Mouse (Mus musculus) kidney, adult 9 months (tissue): ENCODE measurements at regions not wholly inside any gene's neighbourhood (a gene's known extent, or its start where the extent isn't known, plus 50 kb on each side); places are given as distances from the start of the nearest gene placed in this dataset.
"Not testable (repeated sequence)": the region's sequence is repeated elsewhere in the genome, so short reads cannot be mapped to it uniquely, and the experiment has no call there.

Experiments
- DNase-seq: peaks from one replicate; pipeline ENCODE4 v3.0.0; 2022

- DNase-seq: no peak
Measured at GRCm38 (mm10) chr9:92661938-92662337, 119.9 kb downstream of the Plod2 start.

- DNase-seq: no peak
Measured at GRCm38 (mm10) chr9:92667361-92667881, 125.4 kb downstream of the Plod2 start.

DNA sequence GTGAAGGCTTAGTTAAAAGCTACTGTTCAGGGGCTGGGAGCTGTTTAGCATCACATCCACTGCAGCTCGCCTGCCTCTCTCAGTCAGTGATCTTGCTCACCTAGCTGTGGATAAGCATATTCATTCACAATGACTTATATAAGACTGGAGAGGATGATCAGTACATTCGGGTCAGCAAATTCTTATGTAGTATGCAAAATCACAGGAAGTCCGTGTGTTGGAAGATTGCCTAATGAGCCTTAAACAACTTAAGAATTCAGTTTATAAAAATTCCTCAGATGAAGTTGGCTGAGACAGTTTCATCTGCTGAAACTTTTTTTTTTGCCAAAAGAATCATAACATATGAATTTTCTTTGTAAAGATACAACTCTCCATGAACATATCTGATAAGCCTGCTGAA, 129.9 kb downstream of the Plod2 start:
- DNase-seq: no peak

DNA sequence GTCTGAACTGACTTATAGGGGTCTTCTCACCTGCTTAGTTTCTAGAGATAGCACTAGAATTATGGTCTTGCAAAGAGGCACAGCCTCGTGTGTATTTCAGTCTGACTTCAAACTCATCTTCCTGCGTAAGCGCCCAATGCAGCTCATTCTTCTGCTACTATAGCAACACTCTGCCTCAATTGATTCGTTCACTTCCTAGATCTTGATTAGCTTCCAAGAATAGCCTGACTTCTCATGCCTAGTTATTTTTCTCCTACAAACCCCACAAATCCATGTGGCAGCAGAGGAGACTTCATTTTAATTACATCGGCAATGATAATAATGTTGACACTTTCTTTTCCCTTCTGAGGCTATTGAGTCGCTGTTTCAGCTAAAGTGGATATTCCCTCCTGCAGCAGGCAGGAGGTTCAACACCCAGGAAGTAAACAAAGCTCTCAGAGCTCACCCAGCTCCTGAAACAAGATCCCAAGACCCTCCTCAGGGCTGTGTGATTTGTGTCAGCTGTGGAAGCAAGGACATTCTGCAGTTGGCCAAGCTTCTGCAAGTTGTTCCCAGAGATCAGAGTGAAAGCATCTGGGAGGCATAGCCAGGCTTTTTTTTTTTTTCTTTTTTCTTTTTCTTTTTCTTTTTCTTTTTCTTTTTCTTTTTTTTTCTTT, 152.5 kb downstream of the Plod2 start:
- no peak for DNase-seq

DNA sequence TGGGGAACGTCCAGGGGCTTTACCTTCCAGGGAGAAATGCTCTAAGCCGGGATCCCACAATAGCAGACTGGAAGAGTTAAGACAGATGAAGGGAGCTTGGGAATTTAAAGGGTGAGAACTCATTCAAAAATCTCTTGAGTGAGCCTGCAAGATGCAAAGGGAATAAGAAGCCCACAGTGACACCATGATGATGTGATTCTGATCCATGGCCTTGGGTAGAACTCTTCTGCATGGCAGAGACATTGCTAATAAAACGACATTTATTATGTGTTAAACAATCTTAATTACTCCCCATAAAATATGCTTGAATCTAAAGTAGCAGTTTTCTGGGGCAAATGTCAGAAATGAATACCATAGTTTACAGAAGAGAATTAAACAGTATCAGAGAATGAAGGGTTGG, 155.9 kb downstream of the Plod2 start:
- DNase-seq: no peak

GRCm38 (mm10) chr9:92704752-92705151, 162.7 kb downstream of the Plod2 start:
- DNase-seq: no peak

DNA sequence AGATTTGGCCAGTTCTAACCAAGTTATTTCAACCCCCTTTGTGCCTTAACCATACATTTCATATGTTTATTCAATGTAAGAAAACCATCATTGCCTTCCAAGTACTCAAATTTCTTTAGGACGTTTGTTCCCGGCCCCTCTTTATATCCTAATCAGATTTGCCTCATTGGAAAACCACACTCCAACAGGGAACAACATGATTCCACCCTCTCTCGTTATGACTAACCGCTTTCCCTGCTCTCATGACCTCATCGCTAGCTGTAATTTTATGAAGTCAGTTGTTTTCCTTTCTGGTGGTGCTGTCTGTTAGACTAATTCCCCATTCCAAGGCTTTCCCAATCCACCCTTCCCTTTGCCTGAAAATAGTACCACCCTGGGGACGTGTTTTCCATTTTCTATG, 165.0 kb downstream of the Plod2 start:
- no peak for DNase-seq

DNA sequence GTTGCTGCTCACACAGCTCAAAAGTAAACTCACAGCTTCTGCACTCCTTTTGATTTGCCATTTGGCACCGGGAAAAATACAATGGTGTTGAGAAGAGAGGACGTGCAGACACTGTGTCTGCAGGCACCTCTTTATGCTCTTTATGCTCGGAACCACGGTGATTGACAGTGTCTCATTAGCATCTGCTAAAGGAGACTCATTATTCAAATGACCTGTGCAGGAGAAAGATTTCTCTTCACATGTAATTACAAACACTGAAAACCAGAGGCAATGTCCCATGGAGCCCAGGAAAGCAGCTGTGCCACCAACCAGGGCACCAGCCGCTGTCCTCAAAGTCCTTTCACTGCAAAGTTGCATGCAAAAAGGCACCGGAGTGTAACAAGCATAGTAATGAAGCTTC, 175.2 kb downstream of the Plod2 start:
- no peak for DNase-seq

GRCm38 (mm10) chr9:92718337-92718736, 176.3 kb downstream of the Plod2 start:
- no peak for DNase-seq

- DNase-seq: no peak
Measured at GRCm38 (mm10) chr9:92719251-92719650, 177.2 kb downstream of the Plod2 start.

GRCm38 (mm10) chr9:92728864-92729263, 186.8 kb downstream of the Plod2 start:
- DNase-seq: no peak

- DNase-seq: no peak
Measured at GRCm38 (mm10) chr9:92731396-92731795, 189.4 kb downstream of the Plod2 start.

DNA sequence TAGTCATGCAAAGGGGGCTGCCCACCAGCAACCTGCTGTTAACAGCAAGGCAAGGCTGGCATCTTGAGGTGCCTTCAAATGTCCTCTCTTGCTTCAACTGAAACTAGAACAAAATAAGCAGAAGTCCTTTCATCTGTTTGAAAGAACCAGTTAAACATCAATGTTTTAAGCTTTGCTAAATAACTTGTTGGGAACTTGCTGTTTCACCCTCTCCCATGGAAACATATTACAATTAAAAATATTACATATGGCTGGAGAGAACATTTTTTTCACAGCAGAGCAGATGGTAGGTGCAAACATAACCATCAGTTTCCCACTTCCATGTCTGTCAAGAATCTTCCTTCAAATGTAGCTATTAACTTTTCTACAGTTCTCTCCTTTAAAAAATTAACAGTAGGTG, 225.5 kb downstream of the Plod2 start:
- DNase-seq: no peak

DNA sequence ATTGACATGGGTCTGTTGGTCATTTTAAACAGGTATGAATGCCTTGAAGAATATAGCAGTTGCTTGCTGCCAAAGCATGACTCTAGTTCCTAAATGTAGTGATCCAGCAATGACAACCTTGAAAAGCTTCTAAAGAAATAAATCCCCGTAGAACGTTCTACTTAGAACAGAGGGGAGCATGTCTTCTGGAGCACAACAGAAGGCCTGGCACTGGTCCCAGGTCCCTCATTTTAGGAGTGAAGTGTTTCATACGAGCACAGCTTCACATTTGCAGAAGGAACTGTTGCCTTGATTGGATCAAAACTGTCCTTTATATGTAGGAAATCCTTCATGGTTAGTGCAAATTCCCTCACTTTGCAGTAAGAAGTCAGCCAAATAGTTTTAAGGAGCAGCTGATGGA, 226.4 kb downstream of the Plod2 start:
- DNase-seq: no peak

DNA sequence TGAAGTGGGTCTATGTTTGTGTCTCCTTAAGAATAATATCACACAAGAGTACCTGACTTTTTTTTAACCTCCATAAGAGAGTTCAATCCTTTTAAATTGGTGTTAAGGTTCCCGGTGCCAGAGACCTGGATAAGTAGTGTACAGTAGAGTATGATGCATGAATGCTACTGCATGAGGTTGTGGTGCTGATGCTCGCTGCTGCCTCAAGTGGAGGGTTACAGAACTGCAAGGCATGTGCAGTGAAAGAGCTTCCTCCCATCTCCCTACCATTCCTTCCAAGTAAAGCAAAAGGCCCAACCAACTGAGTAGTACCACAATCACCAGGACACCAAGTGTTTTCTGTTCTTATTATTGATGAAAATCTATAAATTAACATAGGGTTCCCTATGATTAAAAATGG, 227.5 kb downstream of the Plod2 start:
- peak; percentile 24 for DNase-seq

DNA sequence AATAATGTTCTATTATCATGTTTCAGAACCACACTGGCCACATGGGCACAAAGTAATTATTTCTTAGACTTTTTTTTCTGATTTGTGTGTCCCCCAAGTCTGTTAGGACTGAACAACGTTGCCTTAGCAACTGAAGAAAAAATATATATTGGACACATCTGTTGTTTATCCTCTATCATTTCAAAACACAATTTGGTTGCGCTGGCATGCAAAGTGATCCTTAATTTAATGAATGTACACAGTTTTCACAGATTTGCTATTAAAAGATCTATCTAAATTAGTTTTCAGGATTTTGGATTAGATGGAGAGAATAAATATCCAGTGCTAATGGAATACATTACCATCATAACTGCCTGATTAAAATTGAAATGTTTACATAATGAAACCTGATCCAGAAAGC, 229.0 kb downstream of the Plod2 start:
- no peak for DNase-seq

GRCm38 (mm10) chr9:92771716-92772115, 229.7 kb downstream of the Plod2 start:
- no peak for DNase-seq

DNA sequence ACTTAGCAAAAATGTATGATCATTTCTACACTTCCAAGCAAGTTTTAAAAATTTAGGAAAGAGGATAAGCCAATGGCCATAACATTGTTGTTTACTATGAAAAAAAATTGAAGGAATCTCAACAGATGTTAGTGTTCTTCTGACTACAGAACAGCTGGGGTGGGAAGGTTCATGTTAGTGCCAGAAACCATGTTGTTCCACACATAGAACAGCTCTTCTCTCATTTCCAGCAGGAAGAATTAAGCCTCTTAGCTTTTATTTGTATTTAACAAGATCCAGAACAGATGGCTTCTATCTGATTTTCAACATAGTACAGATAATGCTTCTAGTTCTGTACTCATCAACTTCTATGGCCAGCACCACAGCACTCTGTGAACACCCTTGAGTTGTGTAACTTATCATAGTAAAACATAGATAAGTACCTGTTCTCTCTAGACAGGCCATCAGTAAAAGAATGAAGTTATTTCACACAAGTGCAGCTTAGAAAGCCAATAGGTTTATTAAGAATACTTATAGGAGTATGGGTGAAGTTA, 241.0 kb downstream of the Plod2 start:
- DNase-seq: no peak

DNA sequence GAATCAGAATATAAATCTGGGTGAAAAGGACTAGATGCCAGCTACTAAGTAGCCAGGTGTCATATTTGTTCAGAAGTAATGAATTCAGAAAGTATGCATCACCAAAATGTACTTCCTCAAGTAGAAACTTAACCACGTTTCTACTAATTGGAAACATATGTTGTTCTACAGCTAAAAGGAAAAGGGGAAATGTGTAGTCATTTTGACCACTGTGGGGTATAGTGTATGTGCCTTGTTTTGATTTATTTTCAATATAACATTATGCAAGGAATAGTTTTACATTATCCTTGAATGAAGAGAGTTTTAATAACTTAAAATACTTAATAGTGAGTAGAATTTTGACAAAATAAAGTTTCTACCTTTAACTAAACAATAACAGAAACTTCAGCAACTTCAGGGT, 257.7 kb downstream of the Plod2 start:
- no peak for DNase-seq

- no peak for DNase-seq
Measured at GRCm38 (mm10) chr9:92809469-92809868, 267.4 kb downstream of the Plod2 start.

DNA sequence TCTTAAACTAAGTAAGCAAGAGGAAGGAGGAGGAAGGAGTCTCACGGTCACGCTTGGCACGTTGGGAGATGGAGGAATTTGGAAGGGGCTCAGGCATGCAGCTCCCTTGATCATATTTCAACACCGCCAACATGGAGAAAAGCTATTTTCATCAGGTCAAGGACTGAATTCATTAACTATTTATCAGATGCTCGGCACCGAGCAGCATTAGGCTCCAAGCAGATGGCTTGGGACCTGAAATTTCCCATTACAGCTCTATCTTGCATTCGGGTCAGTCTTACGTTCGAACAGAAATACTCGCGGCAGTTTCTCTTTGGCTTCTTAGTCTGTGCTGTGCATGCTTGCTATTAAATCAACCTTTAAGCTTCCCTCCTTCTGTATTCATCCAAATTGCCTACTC, 278.7 kb downstream of the Plod2 start:
- no peak for DNase-seq

DNA sequence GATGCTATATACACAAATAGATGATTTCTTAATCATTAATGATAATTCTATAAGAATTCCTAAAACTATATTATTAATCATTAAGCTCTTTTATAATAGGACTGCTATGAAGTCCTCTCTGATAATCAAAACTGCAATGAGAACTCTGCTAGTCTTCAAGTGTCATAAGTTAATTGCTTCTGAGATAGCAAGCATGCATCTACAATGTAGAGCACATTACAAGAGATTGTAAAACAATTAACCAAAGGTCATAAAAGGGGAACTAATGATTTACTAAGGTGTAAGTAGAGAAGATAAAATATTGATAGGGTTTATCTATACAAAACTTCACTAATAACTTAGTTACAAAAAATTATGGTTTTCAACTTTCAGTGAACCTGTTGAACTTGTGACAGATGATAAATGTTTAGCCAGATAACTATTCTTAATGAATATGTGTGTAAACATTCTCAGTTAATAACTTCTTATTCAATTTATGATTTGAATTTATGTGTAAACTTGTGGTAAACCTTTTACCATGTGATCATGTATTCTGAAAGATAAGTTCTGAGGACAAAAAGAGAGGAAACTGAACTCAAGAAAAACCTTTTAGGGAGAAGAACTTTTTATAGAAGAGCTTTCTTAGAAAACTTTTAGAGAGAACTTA, 284.8 kb downstream of the Plod2 start:
- no peak for DNase-seq

GRCm38 (mm10) chr9:92836156-92836555, 294.1 kb downstream of the Plod2 start:
- not testable (repeated sequence) for DNase-seq

- DNase-seq: no peak
Measured at GRCm38 (mm10) chr9:92856410-92857083, 314.5 kb downstream of the Plod2 start.
